In the genomic region with DNA sequence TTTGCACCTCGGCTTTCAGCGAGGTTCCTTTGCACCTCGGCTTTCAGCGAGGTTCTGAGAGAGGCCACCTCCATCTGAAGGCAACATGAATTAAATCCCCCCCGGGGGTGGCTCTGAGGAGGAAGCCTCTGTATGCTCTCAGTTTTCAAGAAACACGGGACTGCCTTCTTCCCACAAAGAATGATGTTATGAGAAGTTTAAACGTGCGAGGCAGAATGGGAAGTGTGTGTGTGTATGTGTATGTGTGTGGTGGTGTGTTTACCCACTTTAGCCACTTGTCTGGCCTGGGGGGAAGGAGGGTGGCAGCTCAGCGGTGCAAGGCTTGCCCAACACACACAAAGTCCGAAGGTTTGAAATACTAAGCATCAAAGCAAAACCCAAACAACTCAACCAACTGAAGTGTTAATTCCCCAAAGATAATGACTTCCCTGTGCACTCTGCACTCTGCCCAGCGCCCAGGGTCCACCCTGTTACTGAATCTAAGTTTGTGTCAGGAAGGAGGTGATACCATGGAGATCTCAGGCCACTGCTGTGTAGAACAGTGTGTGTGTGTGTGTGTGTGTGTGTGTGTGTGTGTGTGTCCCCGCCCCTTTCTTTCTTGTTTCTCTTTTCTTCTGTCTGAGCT, we compare ENCODE assay signal across 10 mouse cellular contexts. TPM values are rescaled to one million over a fixed set of nuclear protein-coding genes. Genes with fewer than 3 reads are reported as not detected.
A peak's percentile ranks its signal among the peaks of the same experiment; 100 is the strongest.
DNase-seq lines count a peak whose midpoint lies in the region; ATAC-seq lines count a peak whose summit lies in the region.
"Had no signal": no experiment of that assay in that cellular context is flagged by ENCODE, and none has a peak within 500 bp of the region (broad histone marks: within the 10 kb centered on the region; RNA-seq: fewer than 3 reads in every experiment).

No protein-coding gene starts in this region.

- ATAC-seq in intestine, embryonic 16.5 days, result peak; percentile 80

- peak overlapping the region; percentile 65 for H3K4me3 ChIP-seq in intestine, embryonic 16.5 days (ENCODE audit: low read length)

- whole genome bisulfite sequencing in intestine, embryonic 16.5 days, result 26% methylated on average over 12 of the region's 12 CpGs

- peaks cover 5% of the 10 kb centered on the region; the same call in 1 of the 2 replicates for H3K27me3 ChIP-seq in intestine, embryonic 16.5 days (replicated peaks; ENCODE audit: control insufficient read depth, insufficient read depth, low read length)

- H3K27ac ChIP-seq in intestine, embryonic 16.5 days (ENCODE audit: low read length), result peak overlapping the region; percentile 33
- H3K27ac ChIP-seq: liver, embryonic 14.5 days had no signal

- H3K36me3 ChIP-seq in intestine, embryonic 16.5 days (ENCODE audit: control insufficient read depth, insufficient read depth, low read length), result no peaks in the 10 kb centered on the region

- peak; percentile 60 for DNase-seq in CD4-positive helper T cell, adult 2 months (ENCODE audit: low read depth, low spot score)
- DNase-seq in embryo, embryonic 11 days, result peak; percentile 66
- DNase-seq in lung, postnatal 14 days, result peak; percentile 28
- no peak for DNase-seq in frontal cortex, postnatal 25 days (ENCODE audit: low spot score in 2 of 2)
- no peak for DNase-seq in Muller cell, postnatal 12 days (ENCODE audit: inconsistent ontology term)
- DNase-seq in thymus, postnatal 25 days, result no peak
- no peak for DNase-seq in adrenal gland, postnatal 14 days
- DNase-seq: adrenal gland, adult 2 months had no signal

- peak overlapping the region; percentile 81 for H3K9ac ChIP-seq in intestine, embryonic 16.5 days (ENCODE audit: low read depth, low read length)
- H3K9ac ChIP-seq: liver, embryonic 14.5 days had no signal

- peak overlapping the region; percentile 96; the same call in 1 of the 2 replicates for H3K4me2 ChIP-seq in intestine, embryonic 16.5 days (ENCODE audit: low read depth, low read length)

- H3K4me1 ChIP-seq in intestine, embryonic 16.5 days (ENCODE audit: control insufficient read depth, insufficient read depth, low read length), result peaks cover 25% of the 10 kb centered on the region

- no peaks in the 10 kb centered on the region for H3K9me3 ChIP-seq in intestine, embryonic 16.5 days (ENCODE audit: control insufficient read depth, low read length)

RNA-seq across cellular contexts. Expression of a gene that starts 1.7 kb away (rescaled TPM):
- 9.2 and 9.6 TPM in 2 replicates for polyA plus RNA-seq in intestine, embryonic 16.5 days (2015; fragmentation: Nextera tagmentation; extraction: Ambion mirVana)
- 2.5 and 4.8 TPM in 2 replicates for total RNA-seq in adrenal gland, postnatal 14 days (2021)

Comparison
In these comparisons a context has a peak if more than half of its experiments do, and no peak if none do; other contexts are left out.
1. DNase-seq: peak in CD4-positive helper T cell, adult 2 months (single experiment), embryo, embryonic 11 days (single experiment) and lung, postnatal 14 days (single experiment); none in frontal cortex, postnatal 25 days (0 of 2), Muller cell, postnatal 12 days (single experiment), thymus, postnatal 25 days (single experiment) and adrenal gland, postnatal 14 days (single experiment).